Comparison of ENCODE assay signal across 7 mouse cellular contexts in the genomic region with DNA sequence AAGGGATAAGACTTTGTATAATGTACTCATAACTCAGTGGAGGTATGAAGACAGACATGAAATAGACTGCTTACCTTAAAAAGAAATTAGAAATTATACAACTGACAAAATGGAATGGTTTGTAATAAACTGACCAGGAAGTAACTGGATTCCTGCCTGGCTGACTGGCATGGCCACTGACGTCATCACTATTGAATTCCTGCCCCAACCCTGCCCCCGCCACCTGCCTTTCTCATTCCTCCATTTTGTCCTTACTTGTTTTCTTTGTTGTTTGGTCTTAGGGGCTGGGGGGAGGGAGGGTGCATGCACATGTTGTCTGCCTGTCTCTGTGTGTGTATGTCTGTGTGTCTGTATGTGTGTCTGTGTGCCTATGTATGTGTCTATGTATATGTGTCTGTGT.
"Had no signal": no experiment of that assay in that cellular context is flagged by ENCODE, and none has a peak within 500 bp of the region (broad histone marks: within the 10 kb centered on the region; RNA-seq: fewer than 3 reads in every experiment).

No protein-coding gene starts in this region.

- DNase-seq: kidney, postnatal 10 days; liver; liver, embryonic 13.5 days; liver, postnatal 0 days; lung, postnatal 36 days; right cerebral cortex, postnatal 25 days; thymus, postnatal 36 days had no signal
